Mouse (Mus musculus): ENCODE measurements around the gene Rabl3. TPM values are rescaled to one million over a fixed set of nuclear protein-coding genes. Genes with fewer than 3 reads are reported as not detected.

The Rabl3 gene
- polyA plus RNA-seq, 1 experiment, result 0.94 TPM

- Histone ChIP-seq H3K4me3 (ENCODE audit: extremely low read depth, insufficient read depth, insufficient read length) (no peak overlapping the region; the same call in 1 of the 2 replicates), H3K36me3 (ENCODE audit: control insufficient read depth, insufficient read depth, low read length) (no peaks in the 10 kb centered on the region), H3K27ac (ENCODE audit: insufficient read depth, low read length) (no peak overlapping the region), H3K27me3 (ENCODE audit: control insufficient read depth, insufficient read depth, low read length) (0 out of 2 replicates have a peak, but pooled peaks cover 2% of the 10 kb centered on the region), H3K4me1 (ENCODE audit: control insufficient read depth, insufficient read depth, insufficient read length) (no peaks in the 10 kb centered on the region)
- no peak for DNase-seq (ENCODE audit: low read depth in 1 of 2, low spot score in 2 of 2)
- 8% methylated on average over 25 of the region's 25 CpGs for WGBS
- TF ChIP-seq CTCF (IDR thresholded peaks at IDR 0.05; ENCODE audit: extremely low read depth, insufficient read depth, insufficient read length, insufficient replicate concordance) (no peak), POLR2A (IDR thresholded peaks at IDR 0.05; ENCODE audit: low read depth, low read length) (no peak)
These were observed 44.7 kb downstream of the Rabl3 start for GRCm38 (mm10) chr16:37584218-37585035.

- no peak for TF ChIP-seq POLR2A (IDR thresholded peaks at IDR 0.05; ENCODE audit: low read depth, low read length)
- TF ChIP-seq CTCF (IDR thresholded peaks at IDR 0.05; ENCODE audit: extremely low read depth, insufficient read depth, insufficient read length, insufficient replicate concordance), result no peak
- Histone ChIP-seq H3K4me1 (ENCODE audit: control insufficient read depth, insufficient read depth, insufficient read length) (no peaks in the 10 kb centered on the region), H3K4me3 (ENCODE audit: extremely low read depth, insufficient read depth, insufficient read length) (no peak overlapping the region), H3K27ac (ENCODE audit: insufficient read depth, low read length) (no peak overlapping the region), H3K36me3 (ENCODE audit: control insufficient read depth, insufficient read depth, low read length) (no peaks in the 10 kb centered on the region), H3K27me3 (ENCODE audit: control insufficient read depth, insufficient read depth, low read length) (0 out of 2 replicates have a peak, but pooled peaks cover 2% of the 10 kb centered on the region)
- DNase-seq (ENCODE audit: low read depth in 1 of 2, low spot score in 2 of 2), result no peak
- WGBS, result 87% methylated on average over 8 of the region's 8 CpGs
These were observed 45.5 kb downstream of the Rabl3 start for GRCm38 (mm10) chr16:37585129-37585563.

GRCm38 (mm10) chr16:37590921-37591320 lies 51.2 kb downstream of the Rabl3 start:
- H3K27me3 ChIP-seq (ENCODE audit: control insufficient read depth, insufficient read depth, low read length), result no peaks in the 10 kb centered on the region
- H3K4me3 ChIP-seq (ENCODE audit: extremely low read depth, insufficient read depth, insufficient read length), result no peak overlapping the region
- H3K27ac ChIP-seq (ENCODE audit: insufficient read depth, low read length), result no peak overlapping the region
- no peaks in the 10 kb centered on the region for H3K4me1 ChIP-seq (ENCODE audit: control insufficient read depth, insufficient read depth, insufficient read length)
- TF ChIP-seq CTCF (IDR thresholded peaks at IDR 0.05; ENCODE audit: extremely low read depth, insufficient read depth, insufficient read length, insufficient replicate concordance), result no peak
- TF ChIP-seq POLR2A (IDR thresholded peaks at IDR 0.05; ENCODE audit: low read depth, low read length), result no peak
- no peaks in the 10 kb centered on the region for H3K36me3 ChIP-seq (ENCODE audit: control insufficient read depth, insufficient read depth, low read length)
- WGBS, result 87% methylated on average over 3 of the region's 3 CpGs
- no peak for DNase-seq (ENCODE audit: low read depth in 1 of 2, low spot score in 2 of 2)

GRCm38 (mm10) chr16:37591551-37591950 lies 51.9 kb downstream of the Rabl3 start:
- Histone ChIP-seq H3K27me3 (ENCODE audit: control insufficient read depth, insufficient read depth, low read length) (no peaks in the 10 kb centered on the region), H3K4me1 (ENCODE audit: control insufficient read depth, insufficient read depth, insufficient read length) (no peaks in the 10 kb centered on the region), H3K4me3 (ENCODE audit: extremely low read depth, insufficient read depth, insufficient read length) (no peak overlapping the region), H3K27ac (ENCODE audit: insufficient read depth, low read length) (no peak overlapping the region), H3K36me3 (ENCODE audit: control insufficient read depth, insufficient read depth, low read length) (no peaks in the 10 kb centered on the region)
- no peak for TF ChIP-seq POLR2A (IDR thresholded peaks at IDR 0.05; ENCODE audit: low read depth, low read length)
- WGBS, result 93% methylated on average over 8 of the region's 8 CpGs
- DNase-seq (ENCODE audit: low read depth in 1 of 2, low spot score in 2 of 2), result no peak

- DNase-seq (ENCODE audit: low read depth in 1 of 2, low spot score in 2 of 2), result no peak
- no peaks in the 10 kb centered on the region for H3K27me3 ChIP-seq (ENCODE audit: control insufficient read depth, insufficient read depth, low read length)
- H3K4me1 ChIP-seq (ENCODE audit: control insufficient read depth, insufficient read depth, insufficient read length), result no peaks in the 10 kb centered on the region
These were observed 57.7 kb downstream of the Rabl3 start for GRCm38 (mm10) chr16:37597412-37597811.

GRCm38 (mm10) chr16:37598463-37598862 lies 58.8 kb downstream of the Rabl3 start:
- Histone ChIP-seq H3K4me1 (ENCODE audit: control insufficient read depth, insufficient read depth, insufficient read length) (no peaks in the 10 kb centered on the region), H3K36me3 (ENCODE audit: control insufficient read depth, insufficient read depth, low read length) (no peaks in the 10 kb centered on the region), H3K27ac (ENCODE audit: insufficient read depth, low read length) (no peak overlapping the region), H3K27me3 (ENCODE audit: control insufficient read depth, insufficient read depth, low read length) (no peaks in the 10 kb centered on the region), H3K4me3 (ENCODE audit: extremely low read depth, insufficient read depth, insufficient read length) (no peak overlapping the region)
- no peak for DNase-seq (ENCODE audit: low read depth in 1 of 2, low spot score in 2 of 2)
- WGBS, result 91% methylated on average over 7 of the region's 7 CpGs
- TF ChIP-seq POLR2A (IDR thresholded peaks at IDR 0.05; ENCODE audit: low read depth, low read length), result no peak
- TF ChIP-seq CTCF (IDR thresholded peaks at IDR 0.05; ENCODE audit: extremely low read depth, insufficient read depth, insufficient read length, insufficient replicate concordance), result no peak

More at GRCm38 (mm10) chr16:37597412-37597811, 57.7 kb downstream of the Rabl3 start:
- H3K36me3 ChIP-seq (ENCODE audit: control insufficient read depth, insufficient read depth, low read length), result no peaks in the 10 kb centered on the region
- 63% methylated on average over 5 of the region's 5 CpGs for WGBS
- no peak for TF ChIP-seq POLR2A (IDR thresholded peaks at IDR 0.05; ENCODE audit: low read depth, low read length)
- TF ChIP-seq CTCF (IDR thresholded peaks at IDR 0.05; ENCODE audit: extremely low read depth, insufficient read depth, insufficient read length, insufficient replicate concordance), result no peak
- no peak overlapping the region for H3K27ac ChIP-seq (ENCODE audit: insufficient read depth, low read length)
- H3K4me3 ChIP-seq (ENCODE audit: extremely low read depth, insufficient read depth, insufficient read length), result no peak overlapping the region

- WGBS, result 73% methylated on average over 3 of the region's 3 CpGs
- Histone ChIP-seq H3K4me1 (ENCODE audit: control insufficient read depth, insufficient read depth, insufficient read length) (no peaks in the 10 kb centered on the region), H3K36me3 (ENCODE audit: control insufficient read depth, insufficient read depth, low read length) (no peaks in the 10 kb centered on the region), H3K27me3 (ENCODE audit: control insufficient read depth, insufficient read depth, low read length) (no peaks in the 10 kb centered on the region), H3K27ac (ENCODE audit: insufficient read depth, low read length) (no peak overlapping the region), H3K4me3 (ENCODE audit: extremely low read depth, insufficient read depth, insufficient read length) (no peak overlapping the region)
- TF ChIP-seq CTCF (IDR thresholded peaks at IDR 0.05; ENCODE audit: extremely low read depth, insufficient read depth, insufficient read length, insufficient replicate concordance) (no peak), POLR2A (IDR thresholded peaks at IDR 0.05; ENCODE audit: low read depth, low read length) (no peak)
- DNase-seq (ENCODE audit: low read depth in 1 of 2, low spot score in 2 of 2), result no peak
These were observed 59.6 kb downstream of the Rabl3 start for GRCm38 (mm10) chr16:37599326-37599725.
